Mouse (Mus musculus) lung, postnatal 0 days (tissue): Measurements from ENCODE around the gene Lim2. TPM values are rescaled to one million over a fixed set of nuclear protein-coding genes. Genes with fewer than 3 reads are reported as not detected.

Source experiments
- ATAC-seq: fragments of 200-750 bp; cut with Nextera tagmentation; 2 replicates; pipeline ENCODE4 v1.8.0; 2017; ENCODE audit warnings: moderate library complexity
- DNase-seq: peaks from one replicate; pipeline ENCODE4 v3.0.0-alpha.2; 2016; ENCODE audit warnings: low spot score
- H3K27ac ChIP-seq: fragments of 300-500 bp; sonication (generic); 2 replicates; pipeline ENCODE4 v1.5.1; 2014; ENCODE audit warnings: antibody characterized with exemption, mild to moderate bottlenecking, low read length, mixed read lengths
- H3K27me3 ChIP-seq: fragments of 300-500 bp; sonication (generic); replicated peaks from 2 replicates; pipeline ENCODE4 v1.6.1; 2014; ENCODE audit warnings: low read length, mixed read lengths; ENCODE audit not compliant: insufficient read depth
- H3K36me3 ChIP-seq: fragments of 300-500 bp; sonication (generic); 2 replicates; pipeline ENCODE4 v1.6.1; 2014; ENCODE audit warnings: low read length, mixed read lengths; ENCODE audit not compliant: insufficient read depth
- H3K4me1 ChIP-seq: fragments of 300-500 bp; sonication (generic); 2 replicates; pipeline ENCODE4 v1.6.1; 2014; ENCODE audit warnings: antibody characterized with exemption, low read depth, low read length, mixed read lengths; ENCODE audit not compliant: insufficient read depth
- H3K4me2 ChIP-seq: fragments of 300-500 bp; sonication (generic); replicated peaks from 2 replicates; pipeline ENCODE4 v1.6.1; 2014; ENCODE audit warnings: low read depth, mild to moderate bottlenecking, low read length, moderate library complexity, mixed read lengths
- H3K4me3 ChIP-seq: fragments of 300-500 bp; sonication (generic); 2 replicates; pipeline ENCODE4 v1.5.1; 2014; ENCODE audit warnings: low read depth, low read length
- H3K9ac ChIP-seq: fragments of 300-500 bp; sonication (generic); replicated peaks from 2 replicates; pipeline ENCODE4 v1.6.1; 2014; ENCODE audit warnings: low read depth, mild to moderate bottlenecking
- H3K9me3 ChIP-seq: fragments of 300-500 bp; sonication (generic); 2 replicates; pipeline ENCODE4 v1.6.1; 2016; ENCODE audit warnings: low read length, mixed read lengths
- CTCF ChIP-seq: IDR thresholded peaks from 2 replicates; pipeline ENCODE4 v1.5.1; 2016; ENCODE audit warnings: antibody characterized with exemption, mild to moderate bottlenecking
- EP300 ChIP-seq: IDR thresholded peaks from 2 replicates; pipeline ENCODE4 v1.6.1; 2016; ENCODE audit warnings: antibody characterized with exemption, mild to moderate bottlenecking, control low read depth
- WGBS: fragments of 180-500 bp; shearing (Covaris S2); extraction: QIAGEN DNeasy Blood & Tissue Kit; methylation state at CpG from one replicate; pipeline ENCODE4 v1.1.7; 2014; 5-methylcytosine and 5-hydroxymethylcytosine counted together
- polyA plus RNA-seq: library from polyadenylated mRNA; unstranded; fragments of >200 nt; fragmentation: Nextera tagmentation; extraction: Ambion mirVana; gene quantifications from 2 replicates; pipeline ENCODE4 v1.2.1, GENCODE M21; 2015

Lim2 gene
- polyA plus RNA-seq, 1 experiment from 2014 or later: not detected

- no peaks in the 10 kb centered on the region for H3K4me1 ChIP-seq
- H3K27me3 ChIP-seq: no peaks in the 10 kb centered on the region
- no peaks in the 10 kb centered on the region for H3K9me3 ChIP-seq
- WGBS: 86% methylated on average over 11 of the region's 11 CpGs
- ATAC-seq (no peak), DNase-seq (no peak)
- no peak overlapping the region for H3K4me2 ChIP-seq
- H3K27ac ChIP-seq: no peak overlapping the region
- TF ChIP-seq EP300: no peak
- TF ChIP-seq CTCF: peak; percentile 7; the same call in 1 of the 2 replicates
- no peaks in the 10 kb centered on the region for H3K36me3 ChIP-seq
- H3K4me3 ChIP-seq: no peak overlapping the region
- no peak overlapping the region for H3K9ac ChIP-seq
These were observed 24.3 kb downstream of the Lim2 start for GRCm38 (mm10) chr7:43451726-43452125.

- Histone ChIP-seq H3K36me3 (no peaks in the 10 kb centered on the region), H3K27me3 (no peaks in the 10 kb centered on the region), H3K4me2 (no peak overlapping the region), H3K9me3 (no peaks in the 10 kb centered on the region), H3K9ac (no peak overlapping the region), H3K4me3 (no peak overlapping the region), H3K4me1 (no peaks in the 10 kb centered on the region), H3K27ac (no peak overlapping the region)
- no peak for ATAC-seq
- no peak for DNase-seq
- WGBS: 52% methylated on average over 4 of the region's 4 CpGs
- TF ChIP-seq CTCF (peak; percentile 52), EP300 (no peak)
These were observed 25.1 kb downstream of the Lim2 start for GRCm38 (mm10) chr7:43452609-43453008.

GRCm38 (mm10) chr7:43453599-43454355 lies 26.3 kb downstream of the Lim2 start:
- H3K9me3 ChIP-seq: no peaks in the 10 kb centered on the region
- H3K4me2 ChIP-seq: no peak overlapping the region
- 0 out of 2 replicates have a peak, but pooled peaks have one; percentile 15 for ATAC-seq
- 73% methylated on average over 14 of the region's 14 CpGs for WGBS
- H3K9ac ChIP-seq: no peak overlapping the region
- no peaks in the 10 kb centered on the region for H3K4me1 ChIP-seq
- H3K36me3 ChIP-seq: no peaks in the 10 kb centered on the region
- TF ChIP-seq EP300 (no peak), CTCF (no peak)
- H3K27ac ChIP-seq: no peak overlapping the region; the same call in 1 of the 2 replicates
- no peak for DNase-seq
- H3K4me3 ChIP-seq: no peak overlapping the region
- no peaks in the 10 kb centered on the region for H3K27me3 ChIP-seq

GRCm38 (mm10) chr7:43454371-43454770 lies 26.9 kb downstream of the Lim2 start:
- no peaks in the 10 kb centered on the region for H3K36me3 ChIP-seq
- H3K4me2 ChIP-seq: no peak overlapping the region
- WGBS: 73% methylated on average over 6 of the region's 6 CpGs
- TF ChIP-seq CTCF (no peak), EP300 (no peak)
- no peak overlapping the region for H3K4me3 ChIP-seq
- no peaks in the 10 kb centered on the region for H3K9me3 ChIP-seq
- no peak overlapping the region for H3K27ac ChIP-seq
- DNase-seq (peak; percentile 26), ATAC-seq (no peak)
- no peaks in the 10 kb centered on the region for H3K4me1 ChIP-seq
- no peak overlapping the region for H3K9ac ChIP-seq
- no peaks in the 10 kb centered on the region for H3K27me3 ChIP-seq

GRCm38 (mm10) chr7:43462851-43463250 lies 35.4 kb downstream of the Lim2 start, which contains the start of gene Vsig10l:
TSS of gene Vsig10l (plus strand) at chr7:43463151.
- no peak within 1 kb of the TSS for H3K4me3 ChIP-seq
- peaks cover 7% of the 10 kb centered on the region; the same call in 1 of the 2 replicates for H3K4me1 ChIP-seq
- no peak within 1 kb of the TSS for H3K9ac ChIP-seq
- H3K4me2 ChIP-seq: no peak within 1 kb of the TSS
- 0 out of 2 replicates have a peak, but pooled peaks cover 4% of the 10 kb centered on the region for H3K27me3 ChIP-seq
- H3K9me3 ChIP-seq: no peaks in the 10 kb centered on the region
- DNase-seq (no peak), ATAC-seq (no peak)
- no peaks in the 10 kb centered on the region for H3K36me3 ChIP-seq
- TF ChIP-seq CTCF (no peak), EP300 (no peak)
- WGBS: 67% methylated on average over 4 of the region's 4 CpGs
- no peak within 1 kb of the TSS for H3K27ac ChIP-seq

GRCm38 (mm10) chr7:43463976-43464375 lies 36.5 kb downstream of the Lim2 start:
- Histone ChIP-seq H3K27ac (no peak overlapping the region), H3K36me3 (no peaks in the 10 kb centered on the region), H3K4me2 (no peak overlapping the region), H3K9ac (no peak overlapping the region), H3K4me3 (no peak overlapping the region), H3K4me1 (peaks cover 7% of the 10 kb centered on the region; the same call in 1 of the 2 replicates), H3K9me3 (no peaks in the 10 kb centered on the region), H3K27me3 (0 out of 2 replicates have a peak, but pooled peaks cover 4% of the 10 kb centered on the region)
- ATAC-seq (no peak), DNase-seq (no peak)
- no peak for TF ChIP-seq EP300
- TF ChIP-seq CTCF: no peak
- WGBS: 73% methylated on average over 7 of the region's 7 CpGs
